8 mouse cellular contexts compared by ENCODE assay signal in genomic region chr10:67075931-67076878, GRCm38 (mm10). TPM values are rescaled to one million over a fixed set of nuclear protein-coding genes. Genes with fewer than 3 reads are reported as not detected.
A peak's percentile ranks its signal among the peaks of the same experiment; 100 is the strongest.
DNase-seq lines count a peak whose midpoint lies in the region; ATAC-seq and TF ChIP-seq lines count a peak whose summit lies in the region.

No protein-coding gene starts in this region.

- H3K27me3 ChIP-seq in forebrain, embryonic 15.5 days = no peaks in the 10 kb centered on the region
- no peaks in the 10 kb centered on the region for H3K27me3 ChIP-seq in forebrain, embryonic 11.5 days (ENCODE audit: control insufficient read depth, insufficient read depth, low read length)
- H3K27me3 ChIP-seq in hindbrain, embryonic 14.5 days (ENCODE audit: control insufficient read depth, insufficient read depth, low read length) = no peaks in the 10 kb centered on the region

- TF ChIP-seq POLR2A in brain, embryonic 14.5 days (IDR thresholded peaks at IDR 0.05; ENCODE audit: borderline replicate concordance, extremely low read depth, insufficient read depth, insufficient read length, poor library complexity, severe bottlenecking) = no peak

- intact Hi-C loops in left cerebral cortex, postnatal 10 days (cut with DNase I) = no loop called here

- WGBS in forebrain, embryonic 15.5 days = 51% methylated on average over 21 of the region's 21 CpGs
- 71% methylated on average over 21 of the region's 21 CpGs for WGBS in forebrain, embryonic 11.5 days
- WGBS in hindbrain, embryonic 14.5 days = 53% methylated on average over 21 of the region's 21 CpGs

- H3K27ac ChIP-seq in forebrain, embryonic 15.5 days (replicated peaks) = peak overlapping the region; percentile 33; the same call in 1 of the 2 replicates
- H3K27ac ChIP-seq in forebrain, embryonic 11.5 days (ENCODE audit: low read depth, low read length) = no peak overlapping the region
- no peak overlapping the region for H3K27ac ChIP-seq in hindbrain, embryonic 14.5 days

- ATAC-seq in forebrain, embryonic 15.5 days (replicated peaks) = peak; percentile 61; the same call in 1 of the 2 replicates
- ATAC-seq in forebrain, embryonic 11.5 days (replicated peaks; ENCODE audit: low FRiP score) = no peak
- no peak for ATAC-seq in hindbrain, embryonic 14.5 days (ENCODE audit: low FRiP score)

- H3K4me3 ChIP-seq in forebrain, embryonic 15.5 days = no peak overlapping the region
- H3K4me3 ChIP-seq in forebrain, embryonic 11.5 days (ENCODE audit: low read depth, low read length) = no peak overlapping the region
- no peak overlapping the region for H3K4me3 ChIP-seq in hindbrain, embryonic 14.5 days (replicated peaks; ENCODE audit: low read length)

- no peaks in the 10 kb centered on the region for H3K9me3 ChIP-seq in forebrain, embryonic 15.5 days
- no peaks in the 10 kb centered on the region; the same call in 1 of the 2 replicates for H3K9me3 ChIP-seq in forebrain, embryonic 11.5 days (ENCODE audit: control insufficient read depth, low read length)
- H3K9me3 ChIP-seq in hindbrain, embryonic 14.5 days (ENCODE audit: control insufficient read depth, low read length) = no peaks in the 10 kb centered on the region

- H3K4me2 ChIP-seq in forebrain, embryonic 15.5 days (replicated peaks) = no peak overlapping the region
- H3K4me2 ChIP-seq in forebrain, embryonic 11.5 days (ENCODE audit: low read depth, low read length, severe bottlenecking) = no peak overlapping the region
- no peak overlapping the region for H3K4me2 ChIP-seq in hindbrain, embryonic 14.5 days (replicated peaks)

- H3K9ac ChIP-seq in forebrain, embryonic 15.5 days (replicated peaks) = no peak overlapping the region
- no peak overlapping the region for H3K9ac ChIP-seq in forebrain, embryonic 11.5 days (ENCODE audit: low read length)
- 0 out of 2 replicates have a peak overlapping the region, but pooled peaks have one; percentile 13 for H3K9ac ChIP-seq in hindbrain, embryonic 14.5 days

- no peaks in the 10 kb centered on the region for H3K36me3 ChIP-seq in forebrain, embryonic 15.5 days
- no peaks in the 10 kb centered on the region for H3K36me3 ChIP-seq in forebrain, embryonic 11.5 days (ENCODE audit: control insufficient read depth, insufficient read depth, low read length)
- no peaks in the 10 kb centered on the region for H3K36me3 ChIP-seq in hindbrain, embryonic 14.5 days (replicated peaks; ENCODE audit: control insufficient read depth, insufficient read depth)

- TF ChIP-seq CTCF in brain, embryonic 14.5 days (IDR thresholded peaks at IDR 0.05; ENCODE audit: borderline replicate concordance, extremely low read depth, insufficient read depth, insufficient read length) = no peak

- no peak for DNase-seq in forebrain, embryonic 11.5 days (ENCODE audit: low spot score)
- peak; percentile 69 for DNase-seq in brain, embryonic 14.5 days (ENCODE audit: low read depth)
- DNase-seq in hindbrain, embryonic 14.5 days (ENCODE audit: low spot score) = no peak
- DNase-seq in left cerebral cortex, postnatal 10 days (ENCODE audit: extremely low spot score in 1 of 2, low spot score in 2 of 2) = peak; percentile 69 to 77
- no peak for DNase-seq in T-cell, adult 2 months (ENCODE audit: low spot score)
- no peak for DNase-seq in embryo, embryonic 9.5 days (ENCODE audit: extremely low spot score)
- no peak for DNase-seq in ovary, postnatal 14 days (ENCODE audit: low spot score)

- H3K4me1 ChIP-seq in forebrain, embryonic 15.5 days = peaks cover 14% of the 10 kb centered on the region
- H3K4me1 ChIP-seq in forebrain, embryonic 11.5 days (replicated peaks; ENCODE audit: control insufficient read depth, insufficient read depth, low read length) = peaks cover 5% of the 10 kb centered on the region; the same call in 1 of the 2 replicates
- H3K4me1 ChIP-seq in hindbrain, embryonic 14.5 days (replicated peaks; ENCODE audit: control insufficient read depth, insufficient read depth, low read length) = peaks cover 7% of the 10 kb centered on the region

RNA-seq across cellular contexts. Expression of gene Jmjd1c, which starts 19.7 kb away (rescaled TPM):
- polyA plus RNA-seq in forebrain, embryonic 15.5 days (2015; fragmentation: Nextera tagmentation; extraction: Ambion mirVana) = 64.1 and 65.2 TPM in 2 replicates
- 53.1 and 55.7 TPM in 2 replicates for polyA plus RNA-seq in forebrain, embryonic 11.5 days (2014; fragmentation: Nextera tagmentation; extraction: Ambion mirVana)
- 29.1 and 42.4 TPM in 2 replicates for polyA plus RNA-seq in brain, embryonic 14.5 days (2012; rRNA removed)
- 41.7 and 59.5 TPM in 2 replicates for polyA plus RNA-seq in hindbrain, embryonic 14.5 days (2014; fragmentation: Nextera tagmentation; extraction: Ambion mirVana)
- 10 to 100 TPM; 93.9 to 94.3 TPM for total RNA-seq in left cerebral cortex, postnatal 10 days (2021)

RNA-seq across cellular contexts. Expression of gene Reep3, which starts 20.5 kb away (rescaled TPM):
- 36.6 and 37.0 TPM in 2 replicates for polyA plus RNA-seq in forebrain, embryonic 15.5 days (2015; fragmentation: Nextera tagmentation; extraction: Ambion mirVana)
- 44.6 and 48.4 TPM in 2 replicates for polyA plus RNA-seq in forebrain, embryonic 11.5 days (2014; fragmentation: Nextera tagmentation; extraction: Ambion mirVana)
- 26.5 and 34.8 TPM in 2 replicates for polyA plus RNA-seq in brain, embryonic 14.5 days (2012; rRNA removed)
- polyA plus RNA-seq in hindbrain, embryonic 14.5 days (2014; fragmentation: Nextera tagmentation; extraction: Ambion mirVana) = 32.4 and 32.8 TPM in 2 replicates
- 10 to 100 TPM; 24.9 to 25.1 TPM for total RNA-seq in left cerebral cortex, postnatal 10 days (2021)

Comparison
In these comparisons a context has a peak if more than half of its experiments do, and no peak if none do; other contexts are left out.
1. DNase-seq: peak in brain, embryonic 14.5 days (single experiment) and left cerebral cortex, postnatal 10 days (2 of 2); none in forebrain, embryonic 11.5 days (single experiment), hindbrain, embryonic 14.5 days (single experiment), T-cell, adult 2 months (single experiment), embryo, embryonic 9.5 days (single experiment) and ovary, postnatal 14 days (single experiment).